Mouse (Mus musculus) bone marrow, adult 2 months (tissue): ENCODE data around the gene Hid1. TPM values are rescaled to one million over a fixed set of nuclear protein-coding genes. Genes with fewer than 3 reads are reported as not detected.
"Not testable (repeated sequence)": the region's sequence is repeated elsewhere in the genome, so short reads cannot be mapped to it uniquely, and the experiment has no call there.

Experiments
- H3K27ac ChIP-seq: fragments of 200-500 bp; 2 replicates; pipeline ENCODE4 v1.5.1; 2012; ENCODE audit warnings: low read depth, mild to moderate bottlenecking, control low read depth, inconsistent platforms, low read length; ENCODE audit not compliant: control insufficient read depth, poor library complexity, insufficient read depth
- H3K4me1 ChIP-seq: fragments of 200-500 bp; 2 replicates; pipeline ENCODE4 v1.6.1; 2011; ENCODE audit warnings: low read length; ENCODE audit not compliant: control insufficient read depth, insufficient read depth
- H3K4me3 ChIP-seq: fragments of 200-500 bp; replicated peaks from 2 replicates; pipeline ENCODE3; 2011; ENCODE audit warnings: mild to moderate bottlenecking, low read depth, low read length, control low read depth; ENCODE audit not compliant: control insufficient read depth
- CTCF ChIP-seq: fragments of 200-500 bp; IDR thresholded peaks from 2 replicates; pipeline ENCODE4 v1.5.1; 2011; ENCODE audit warnings: low read length, control low read depth; ENCODE audit not compliant: control insufficient read depth, insufficient read depth
- POLR2A ChIP-seq: fragments of 200-500 bp; IDR thresholded peaks from 2 replicates; pipeline ENCODE4 v1.6.1; 2011; ENCODE audit warnings: low read depth, mild to moderate bottlenecking, control low read depth, low read length, borderline replicate concordance; ENCODE audit not compliant: control insufficient read depth
- WGBS: fragments of 180-500 bp; shearing (Covaris S2); methylation state at CpG from one replicate; pipeline ENCODE4 v1.1.7; 2018; 5-methylcytosine and 5-hydroxymethylcytosine counted together
- polyA plus RNA-seq: library from polyadenylated mRNA; stranded (reverse); fragments of >200 nt; gene quantifications from 2 replicates; pipeline ENCODE4 v1.2.4, GENCODE M21; 2011; ENCODE audit warnings: low replicate concordance; ENCODE audit not compliant: missing spikeins, insufficient read depth, insufficient read length

Gene Hid1
- polyA plus RNA-seq, 1 experiment, result 3.4 TPM

DNA sequence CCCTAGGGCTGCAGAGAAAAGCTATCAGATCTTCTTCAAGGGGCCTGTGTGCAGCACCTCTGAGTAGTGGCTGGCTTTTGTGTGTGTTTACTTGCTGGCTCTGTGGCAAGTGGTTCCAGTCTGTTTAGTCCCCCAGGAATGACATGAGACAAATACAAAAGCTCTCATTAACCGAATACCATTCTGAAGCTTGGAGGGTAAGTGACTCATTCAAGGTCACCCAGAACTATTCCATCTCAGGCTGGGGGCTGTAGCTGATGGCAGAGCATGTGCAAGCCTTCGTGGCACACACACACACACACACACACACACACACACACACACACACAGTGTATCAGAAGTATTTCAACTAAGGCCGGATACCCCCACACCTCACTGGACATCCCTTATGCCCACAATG, 32.6 kb upstream of the Hid1 start:
- TF ChIP-seq POLR2A, result no peak
- TF ChIP-seq CTCF, result no peak
- Histone ChIP-seq H3K4me1 (peaks cover 4% of the 10 kb centered on the region), H3K27ac (no peak overlapping the region), H3K4me3 (no peak overlapping the region)
- 70% methylated on average over 3 of the region's 3 CpGs for WGBS

DNA sequence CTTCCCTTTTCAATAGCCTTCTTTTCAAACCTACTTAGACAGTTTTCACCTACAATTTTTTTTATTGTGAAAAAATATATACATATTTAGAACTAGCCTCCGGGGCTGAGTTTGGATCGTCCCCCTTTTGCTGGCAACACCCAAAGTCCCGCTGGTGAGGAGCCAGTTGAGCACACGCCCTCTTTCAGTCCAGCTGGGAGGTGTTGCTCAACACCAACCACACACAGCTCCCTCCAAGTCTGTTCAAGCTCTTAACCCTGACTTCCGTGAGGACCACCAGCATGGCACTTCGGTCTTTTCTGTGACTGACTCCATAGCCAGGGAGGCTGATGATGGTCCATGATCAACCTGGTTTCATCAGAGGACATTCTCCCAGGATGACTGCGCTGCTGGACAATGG, 30.5 kb upstream of the Hid1 start:
- TF ChIP-seq CTCF, result no peak
- TF ChIP-seq POLR2A, result no peak
- 37% methylated on average over 7 of the region's 7 CpGs for WGBS
- no peak overlapping the region for H3K27ac ChIP-seq
- H3K4me1 ChIP-seq, result peaks cover 2% of the 10 kb centered on the region
- no peak overlapping the region for H3K4me3 ChIP-seq

- 82% methylated on average over 34 of the region's 34 CpGs for WGBS
- Histone ChIP-seq H3K27ac (no peak overlapping the region), H3K4me3 (no peak overlapping the region), H3K4me1 (peaks cover 2% of the 10 kb centered on the region)
- no peak for TF ChIP-seq CTCF
- TF ChIP-seq POLR2A, result no peak
These were observed 26.3 kb upstream of the Hid1 start for GRCm38 (mm10) chr11:115393721-115394325.

- WGBS, result 78% methylated on average over 7 of the region's 7 CpGs
- TF ChIP-seq CTCF (no peak), POLR2A (no peak)
- no peaks in the 10 kb centered on the region for H3K4me1 ChIP-seq
These were observed 23.8 kb upstream of the Hid1 start for GRCm38 (mm10) chr11:115391358-115391757.

GRCm38 (mm10) chr11:115386859-115387258, 19.3 kb upstream of the Hid1 start:
- not testable (repeated sequence) for H3K27ac ChIP-seq, H3K4me3 ChIP-seq, H3K4me1 ChIP-seq
- 72% methylated on average over 3 of the region's 3 CpGs for whole genome bisulfite sequencing

More at GRCm38 (mm10) chr11:115391358-115391757, 23.8 kb upstream of the Hid1 start:
- no peak overlapping the region for H3K27ac ChIP-seq
- H3K4me3 ChIP-seq, result no peak overlapping the region

DNA sequence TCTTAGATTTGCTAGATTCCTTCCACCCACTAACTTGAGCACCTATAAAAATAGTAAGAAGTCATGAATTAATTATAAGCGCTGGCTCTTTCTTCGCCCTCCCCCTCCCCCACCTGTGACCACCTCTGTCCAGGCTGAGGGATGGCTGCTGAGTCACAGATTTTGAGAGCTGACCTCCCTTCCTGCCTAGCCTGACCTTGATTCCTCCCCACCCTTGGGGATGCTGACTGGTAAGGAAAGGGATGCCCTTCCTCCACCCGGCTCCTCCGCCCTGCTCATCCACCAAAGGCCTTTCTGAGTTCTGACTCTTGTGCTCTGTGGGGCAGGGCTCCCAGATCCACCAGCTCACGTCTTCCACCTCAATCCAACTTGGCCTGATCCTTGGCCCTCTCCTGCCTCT, 17.0 kb upstream of the Hid1 start:
- TF ChIP-seq CTCF (no peak), POLR2A (no peak)
- no peak overlapping the region for H3K27ac ChIP-seq
- no peak overlapping the region for H3K4me3 ChIP-seq
- WGBS, result 86% methylated on average over 5 of the region's 5 CpGs
- H3K4me1 ChIP-seq, result no peaks in the 10 kb centered on the region

DNA sequence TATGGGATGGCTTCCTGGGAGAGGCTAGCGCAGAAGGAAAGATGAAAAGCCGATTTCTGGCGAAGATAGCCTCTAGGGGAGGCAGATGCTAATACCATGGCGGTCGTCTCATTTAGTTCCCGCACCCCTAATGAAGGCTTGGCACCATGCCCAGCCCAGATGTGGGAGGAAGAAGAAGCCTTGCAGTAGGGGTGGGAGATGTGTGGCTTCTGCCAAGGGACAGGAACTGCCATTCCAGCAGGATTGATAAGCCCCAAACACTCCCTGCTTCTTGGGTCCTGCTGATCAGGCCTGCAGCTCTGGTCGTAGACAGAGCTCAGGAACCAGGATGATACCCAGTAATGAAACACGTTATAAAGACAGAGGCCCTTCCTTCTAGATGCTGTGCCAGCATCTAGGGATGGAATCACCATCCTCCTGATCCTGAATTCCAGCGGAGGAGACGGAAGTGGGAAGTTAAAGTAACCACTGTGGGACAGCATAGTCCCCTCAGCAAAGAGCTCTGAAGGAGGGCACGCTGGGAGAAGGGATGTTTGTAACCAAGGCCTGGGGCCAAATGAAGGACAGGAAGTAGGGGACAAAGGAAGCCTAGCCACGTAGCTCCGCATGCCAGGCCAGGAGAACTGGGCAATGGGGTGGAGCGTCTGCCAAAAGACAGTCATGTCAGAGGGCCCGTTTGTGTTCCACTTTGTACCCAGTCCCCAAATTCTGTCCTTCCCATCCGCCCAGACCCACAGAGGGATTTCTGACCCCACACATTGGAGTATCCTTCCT, 16.3 kb upstream of the Hid1 start:
- TF ChIP-seq POLR2A (no peak), CTCF (no peak)
- H3K4me3 ChIP-seq, result no peak overlapping the region
- H3K4me1 ChIP-seq, result no peaks in the 10 kb centered on the region
- no peak overlapping the region for H3K27ac ChIP-seq
- WGBS, result 61% methylated on average over 16 of the region's 16 CpGs

GRCm38 (mm10) chr11:115382891-115383290, 15.3 kb upstream of the Hid1 start:
- Histone ChIP-seq H3K27ac (no peak overlapping the region), H3K4me1 (no peaks in the 10 kb centered on the region), H3K4me3 (no peak overlapping the region)
- TF ChIP-seq CTCF (no peak), POLR2A (no peak)
- WGBS, result 57% methylated on average over 5 of the region's 5 CpGs

GRCm38 (mm10) chr11:115381743-115382539, 14.4 kb upstream of the Hid1 start, which contains the start of gene Cdr2l:
Cdr2l (plus strand) TSS chr11:115381916.
- TF ChIP-seq POLR2A (no peak; the same call in 1 of the 2 replicates), CTCF (no peak)
- H3K4me3 ChIP-seq, result no peak within 1 kb of the TSS
- WGBS, result 2% methylated on average over 76 of the region's 76 CpGs
- H3K4me1 ChIP-seq, result no peaks in the 10 kb centered on the region
- peak within 1 kb of the TSS; percentile 16; the same call in 1 of the 2 replicates for H3K27ac ChIP-seq
